Mouse (Mus musculus) left cerebral cortex, adult 11 months (tissue): ENCODE data around the gene Bahd1.

Experiments used
- DNase-seq: peaks from one replicate; pipeline ENCODE4 v3.0.0; 2022; ENCODE audit warnings: low spot score

Gene Bahd1

DNA sequence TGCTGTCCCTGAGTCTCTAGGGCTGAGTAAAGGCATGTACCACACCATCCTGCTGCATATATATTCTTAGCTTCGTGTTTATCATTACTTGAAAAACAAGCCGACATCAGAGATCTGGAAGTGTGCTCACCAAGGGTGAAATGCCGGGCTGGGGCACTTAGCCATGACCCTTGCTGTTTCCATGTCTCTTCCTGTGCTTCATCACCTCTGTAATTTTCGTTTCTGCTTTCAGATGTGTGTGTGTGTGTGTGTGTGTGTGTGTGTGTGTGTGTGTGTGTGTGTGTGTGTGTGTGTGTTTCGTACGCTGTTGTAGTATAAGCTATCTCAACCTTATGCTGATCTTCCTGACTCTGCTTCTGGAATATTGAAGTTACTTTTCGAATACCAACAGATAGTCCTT is 41.2 kb downstream of the Bahd1 start:
- DNase-seq = no peak

DNA sequence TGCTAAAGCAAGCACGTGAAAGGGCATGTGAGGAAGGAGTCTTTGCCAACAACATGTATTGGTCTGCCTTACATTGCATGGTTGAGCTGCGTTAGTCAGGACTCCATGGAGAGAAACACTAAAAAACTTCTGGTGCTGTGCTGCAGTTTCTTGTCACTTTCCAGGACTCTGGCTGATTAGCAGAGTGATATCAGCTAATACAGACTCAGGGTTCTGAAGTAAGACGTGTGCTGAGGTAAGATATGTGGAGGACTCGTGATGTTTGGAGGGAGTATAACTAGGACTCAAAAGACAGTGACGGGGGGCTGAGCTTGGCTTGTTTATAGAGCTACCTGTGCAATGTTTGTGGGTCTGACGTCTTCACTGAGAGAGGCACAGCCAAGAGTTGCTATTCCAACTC is 43.1 kb downstream of the Bahd1 start:
- DNase-seq = no peak

DNA sequence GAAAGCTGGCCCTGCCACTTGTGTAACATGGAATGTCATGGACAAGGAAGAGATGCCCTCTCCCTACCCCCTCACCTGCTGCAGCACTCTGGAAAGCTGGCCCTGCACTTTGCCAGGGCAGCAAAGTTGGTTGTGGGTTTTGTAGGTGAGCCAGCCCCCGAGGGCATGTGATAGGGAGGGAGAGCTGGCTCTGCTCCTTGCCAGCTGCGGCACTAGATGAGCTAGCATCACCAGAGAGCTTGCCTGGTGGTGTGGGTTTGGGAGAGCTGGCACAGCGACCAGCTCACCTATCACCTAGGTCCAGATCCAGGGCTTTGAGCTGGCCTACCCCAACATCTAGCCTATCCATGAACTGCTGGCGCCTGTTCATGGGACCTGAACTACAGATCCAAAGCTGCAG is 48.6 kb downstream of the Bahd1 start:
- DNase-seq = no peak

DNA sequence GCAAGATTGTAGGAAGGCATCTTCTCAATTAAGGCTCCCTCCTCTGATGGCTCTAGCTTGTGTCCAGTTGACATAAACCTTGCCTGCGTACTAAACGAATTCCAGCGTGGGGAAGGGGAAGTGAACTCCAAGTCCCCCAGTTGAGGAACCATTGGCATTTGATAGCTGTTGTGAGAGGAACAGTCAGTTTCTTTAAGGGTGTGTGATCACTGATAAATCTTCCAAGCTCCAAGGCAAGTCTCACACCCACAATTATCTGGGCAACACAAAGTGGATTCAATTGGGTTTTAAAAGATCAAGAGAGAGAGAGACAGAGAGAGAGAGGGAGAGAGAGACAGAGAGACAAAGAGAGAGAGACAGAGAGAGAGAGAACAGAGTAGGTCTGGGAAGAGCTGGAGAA is 49.5 kb downstream of the Bahd1 start:
- DNase-seq = no peak

DNA sequence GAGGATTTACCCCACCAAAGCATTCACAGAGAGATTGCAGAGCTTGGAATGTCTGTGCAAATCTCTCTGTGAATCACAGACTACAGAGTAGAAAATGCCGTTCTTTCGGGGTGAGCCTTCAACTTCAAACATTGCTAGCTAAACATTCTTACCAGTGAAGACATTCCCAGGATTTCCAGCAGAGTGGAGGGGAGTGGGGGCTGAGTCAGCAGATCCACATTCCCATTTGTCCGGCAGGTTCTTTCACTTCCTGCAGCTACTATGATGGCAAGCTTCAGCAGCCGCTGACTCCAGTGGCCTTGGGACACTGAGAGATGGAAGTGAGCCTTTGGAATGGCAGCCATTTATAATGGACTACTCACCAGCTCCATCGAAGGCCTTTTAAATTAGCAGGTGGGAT is 56.3 kb downstream of the Bahd1 start:
- no peak for DNase-seq

DNA sequence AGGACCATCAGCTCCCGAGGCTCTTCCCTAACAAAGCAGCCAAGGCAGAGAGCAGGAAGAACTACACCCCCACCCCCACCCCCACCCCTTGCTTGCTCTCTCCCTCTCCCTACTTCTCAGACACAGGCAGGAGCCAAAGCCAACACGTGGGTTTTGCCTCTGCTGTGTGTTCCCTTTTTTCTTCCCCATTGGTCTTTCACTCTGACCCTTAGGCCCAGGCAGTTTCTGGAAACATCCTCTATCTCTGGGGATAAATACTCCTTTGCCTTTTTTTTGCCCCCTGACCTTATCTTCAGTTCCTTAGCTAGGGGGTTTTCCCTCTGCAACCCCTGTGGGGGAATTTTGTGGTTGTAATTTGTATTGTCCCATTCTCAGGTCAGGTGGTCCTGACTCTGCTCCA is 59.5 kb downstream of the Bahd1 start:
- DNase-seq = no peak

DNA sequence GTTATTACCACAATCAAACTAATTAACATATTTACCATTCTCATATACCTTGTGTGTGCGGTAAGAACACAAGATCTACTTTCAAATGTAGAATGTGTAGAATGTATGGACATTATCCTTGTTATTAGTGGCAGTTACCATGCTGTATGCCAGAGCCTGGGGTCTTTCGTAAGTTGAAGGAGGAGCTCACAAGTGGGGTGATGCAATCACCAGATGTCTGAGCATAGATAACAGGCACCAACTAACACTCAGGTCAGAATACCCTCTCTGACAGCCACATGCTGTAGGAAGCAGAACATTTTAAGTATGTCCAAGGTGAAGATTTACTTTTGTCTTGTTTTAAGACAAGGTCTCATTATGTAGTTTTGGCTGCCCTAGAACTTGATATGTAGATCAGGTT is 60.2 kb downstream of the Bahd1 start:
- DNase-seq = no peak

DNA sequence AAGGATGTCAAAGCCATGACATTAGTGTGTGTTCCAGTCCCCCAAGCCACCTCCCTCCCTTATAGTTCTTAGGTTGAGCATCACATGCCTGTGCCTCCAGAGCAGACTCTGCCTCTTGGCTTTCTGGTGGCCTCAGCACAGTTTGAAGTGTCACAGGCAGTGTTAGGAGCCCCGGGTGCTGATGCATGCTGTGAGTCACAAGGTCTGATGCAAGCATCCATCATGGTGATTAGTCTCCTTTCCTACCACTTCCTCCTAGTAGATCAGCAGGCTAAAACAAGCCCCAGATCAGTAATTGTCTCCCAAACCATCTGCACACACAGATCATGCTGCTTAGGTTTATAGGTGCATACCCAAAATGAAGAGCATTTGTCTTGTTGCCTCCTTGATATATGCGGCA is 61.4 kb downstream of the Bahd1 start:
- DNase-seq = no peak

DNA sequence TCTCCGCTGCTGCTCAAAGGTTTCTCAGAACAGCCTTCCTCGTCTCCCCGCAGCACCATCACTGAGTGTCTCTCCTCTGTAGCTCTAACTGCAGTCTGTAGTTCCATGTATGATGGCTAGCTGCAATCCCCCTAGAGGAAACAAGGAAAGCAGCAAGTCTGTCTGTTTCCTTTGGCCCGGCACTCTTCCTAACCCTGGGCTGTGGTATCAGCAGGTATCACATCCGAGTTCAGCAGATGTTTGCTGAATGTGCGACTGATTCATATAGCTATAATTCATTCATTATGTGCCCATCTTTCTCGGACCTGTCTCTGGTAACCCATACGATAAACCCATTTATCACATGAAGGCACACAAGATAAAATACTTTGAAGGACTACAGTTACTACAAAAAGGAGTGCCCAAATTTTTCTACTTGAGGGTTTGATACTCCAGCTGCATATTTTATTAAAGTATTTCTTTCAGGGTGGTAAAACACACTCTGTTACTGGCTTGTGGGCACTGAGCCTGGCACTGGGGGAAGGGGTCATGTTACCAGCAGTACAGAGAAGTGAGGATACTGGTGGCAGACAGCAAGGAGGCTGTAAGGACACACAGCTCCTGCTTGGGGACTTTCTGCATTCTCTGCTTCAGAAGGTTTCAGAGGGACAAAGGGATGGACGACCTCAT is 63.0 kb downstream of the Bahd1 start:
- no peak for DNase-seq

DNA sequence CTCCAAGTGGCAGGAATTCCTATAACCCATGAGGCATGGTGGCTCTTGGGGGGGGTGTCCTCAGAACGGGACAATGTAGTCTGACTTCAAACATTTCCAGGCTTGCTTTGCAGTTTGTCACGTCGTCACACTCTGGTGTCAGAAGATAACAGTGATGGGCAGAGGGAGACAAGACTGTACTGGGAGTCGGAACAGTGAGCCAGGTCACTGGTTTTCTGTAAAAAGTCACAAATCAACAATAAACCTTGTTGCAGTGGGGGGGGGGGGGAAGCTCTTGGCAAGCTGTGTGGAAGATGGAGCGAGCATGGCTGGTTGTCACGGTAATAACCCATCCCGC is 63.5 kb downstream of the Bahd1 start:
- DNase-seq = no peak

DNA sequence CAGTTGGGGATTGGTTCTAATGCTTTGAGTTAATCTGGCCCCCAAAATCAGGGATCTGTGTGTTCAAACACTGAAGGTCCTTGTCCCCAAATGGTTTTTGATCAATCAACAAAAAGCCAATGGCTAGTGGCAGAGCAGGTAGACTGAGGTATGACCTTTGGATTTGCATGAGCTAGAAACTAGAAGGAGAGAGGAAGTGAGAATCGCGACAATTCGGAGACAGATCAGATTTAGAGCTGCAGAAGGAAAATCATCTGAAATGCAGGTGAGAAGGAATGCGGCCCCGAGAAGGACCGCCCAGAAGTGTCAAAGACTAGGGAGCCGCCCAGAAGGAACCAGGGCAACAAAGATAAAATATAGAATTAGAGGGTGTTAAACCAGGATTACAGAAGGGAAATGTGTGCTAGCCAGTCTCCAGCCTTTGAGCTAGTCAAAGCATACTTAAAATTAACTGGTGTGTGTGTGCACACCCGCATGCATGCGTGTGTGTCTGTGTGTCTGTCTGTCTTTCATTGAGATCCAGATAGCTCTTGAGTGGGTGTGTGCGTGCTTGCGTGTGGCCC is 69.5 kb downstream of the Bahd1 start:
- no peak for DNase-seq

DNA sequence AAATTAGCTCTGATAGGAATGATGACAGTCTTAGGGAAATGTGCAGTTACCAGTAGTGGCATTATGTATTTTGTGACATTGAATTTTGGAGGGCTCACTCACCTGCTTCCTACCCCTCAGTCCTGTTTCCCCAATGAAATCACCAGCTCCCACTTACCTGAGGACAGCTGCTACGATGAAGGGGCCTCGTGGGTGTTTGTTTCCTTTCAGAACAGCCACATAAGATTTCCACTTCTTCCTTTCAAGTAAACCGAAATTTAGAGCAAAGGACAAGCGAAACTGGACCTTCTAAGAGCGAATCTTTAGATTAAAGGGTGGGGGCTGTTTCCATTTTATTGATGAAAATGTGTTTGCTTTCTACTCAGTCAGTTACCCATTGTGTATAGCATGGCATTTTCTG is 71.9 kb downstream of the Bahd1 start:
- no peak for DNase-seq

DNA sequence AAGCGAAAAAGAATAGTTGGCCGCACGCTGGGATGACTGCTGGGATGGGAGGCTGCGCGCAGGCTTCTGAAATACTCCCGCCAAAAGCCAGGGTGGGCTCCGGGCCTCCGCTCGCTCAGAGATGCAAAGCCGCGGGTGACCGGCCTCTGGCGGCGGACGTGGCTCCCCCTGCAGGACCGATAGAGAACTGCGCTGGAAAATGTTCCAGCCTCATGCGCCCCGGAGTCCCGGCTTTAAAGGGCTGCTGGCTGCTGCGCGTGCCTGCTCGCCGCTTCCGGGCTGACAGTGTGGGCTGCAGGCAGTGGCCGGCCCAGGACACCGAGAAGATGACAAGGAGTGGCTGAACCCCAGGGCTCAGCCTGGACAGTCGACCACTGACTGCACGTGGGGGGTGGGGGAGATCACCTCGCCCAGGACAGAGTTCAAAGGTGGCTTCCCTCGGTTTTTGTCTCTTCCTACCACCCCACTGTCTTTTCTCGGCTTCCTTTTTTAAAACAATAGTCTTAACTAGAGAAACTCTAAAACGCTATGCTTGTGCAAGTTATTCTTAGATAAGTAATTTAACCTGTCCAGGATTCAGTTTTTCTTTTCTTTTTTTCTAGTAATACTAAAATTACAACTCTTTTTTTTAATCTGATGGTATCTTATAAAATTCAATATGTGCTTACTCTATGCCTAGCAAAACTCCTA is 72.7 kb downstream of the Bahd1 start:
- peak; percentile 70 for DNase-seq
